Mouse (Mus musculus) CH12.LX (cell line): ENCODE measurements around the gene Tub. TPM values are rescaled to one million over a fixed set of nuclear protein-coding genes. Genes with fewer than 3 reads are reported as not detected.

Source experiments
- DNase-seq: peaks from one replicate; pipeline ENCODE4 v3.0.0-alpha.2; 2013; ENCODE audit errors: extremely low read depth
- H3K27ac ChIP-seq: 2 replicates; pipeline ENCODE4 v1.5.1; 2012; ENCODE audit warnings: low read depth, mild to moderate bottlenecking, control low read depth, moderate library complexity; ENCODE audit not compliant: insufficient read depth
- H3K27me3 ChIP-seq: replicated peaks from 2 replicates; pipeline ENCODE3; 2012; ENCODE audit warnings: inconsistent platforms
- H3K36me3 ChIP-seq, 2 experiments: replicated peaks in 1 of 2; 2 replicates each; pipeline versions ENCODE3 to v1.6.1; 2012; ENCODE audit warnings: inconsistent platforms in 1 of 2, low read length in 1 of 2, mild to moderate bottlenecking in 1 of 2, mixed read lengths in 1 of 2, moderate library complexity in 1 of 2; ENCODE audit not compliant: control insufficient read depth in 1 of 2, insufficient read depth in 1 of 2
- H3K4me1 ChIP-seq, 2 experiments: 2 replicates each; pipeline ENCODE4 v1.6.1; 2012; ENCODE audit warnings: inconsistent platforms in 1 of 2, moderate library complexity in 1 of 2; ENCODE audit not compliant: insufficient read depth in 2 of 2, control insufficient read depth in 1 of 2
- H3K4me2 ChIP-seq: 2 replicates; pipeline ENCODE4 v1.6.1; 2012; ENCODE audit warnings: low read depth, mild to moderate bottlenecking, control low read depth; ENCODE audit not compliant: poor library complexity, insufficient read depth, severe bottlenecking
- H3K4me3 ChIP-seq, 3 experiments: fragments of 150-350 bp in 1 of 3; sonication (generic) in 1 of 3; replicated peaks in 1 of 3; 2 replicates each; pipeline versions ENCODE3 to v1.5.1; 2011 to 2012; ENCODE audit warnings: low read depth in 2 of 3, low read length in 2 of 3, mild to moderate bottlenecking in 2 of 3, moderate library complexity in 2 of 3, control low read depth in 1 of 3, improper control_type of control experiment in 1 of 3, inconsistent platforms in 1 of 3, mixed read lengths in 1 of 3; ENCODE audit not compliant: poor library complexity in 1 of 3
- H3K79me2 ChIP-seq: replicated peaks from 2 replicates; pipeline ENCODE4 v1.6.1; 2012; ENCODE audit warnings: mild to moderate bottlenecking, moderate library complexity; ENCODE audit not compliant: control insufficient read depth, poor library complexity, insufficient read depth, severe bottlenecking; ENCODE audit errors: extremely low read depth
- H3K9ac ChIP-seq: 2 replicates; pipeline ENCODE4 v1.6.1; 2012; ENCODE audit warnings: low read depth, mild to moderate bottlenecking, control low read depth, moderate library complexity; ENCODE audit not compliant: insufficient read depth
- H3K9me3 ChIP-seq: replicated peaks from 2 replicates; pipeline ENCODE3; 2012; ENCODE audit warnings: low read length, inconsistent platforms, mixed read lengths
- BHLHE40 ChIP-seq: IDR thresholded peaks from 2 replicates; pipeline ENCODE4 v1.6.1; 2011; ENCODE audit warnings: mild to moderate bottlenecking, low read depth, low read length, improper control_type of control experiment
- CHD1 ChIP-seq: IDR thresholded peaks from 2 replicates; pipeline ENCODE4 v1.6.1; 2012; ENCODE audit warnings: low read depth, low read length, improper control_type of control experiment, inconsistent platforms
- CHD2 ChIP-seq: IDR thresholded peaks from 2 replicates; pipeline ENCODE4 v1.6.1; 2011; ENCODE audit warnings: low read length, improper control_type of control experiment
- CTCF ChIP-seq, 2 experiments: IDR thresholded peaks in 1 of 2; conservative IDR thresholded peaks in 1 of 2; 2 replicates each; pipeline ENCODE4 v1.5.1; 2011 to 2012; ENCODE audit warnings: low read depth in 2 of 2, low read length in 2 of 2, improper control_type of control experiment in 1 of 2, inconsistent platforms in 1 of 2, mild to moderate bottlenecking in 1 of 2, moderate library complexity in 1 of 2
- E2F4 ChIP-seq: IDR thresholded peaks from 2 replicates; pipeline ENCODE4 v1.6.1; 2011; ENCODE audit warnings: low read depth, low read length, improper control_type of control experiment; ENCODE audit not compliant: insufficient replicate concordance
- GABPA ChIP-seq: IDR thresholded peaks from 2 replicates; pipeline ENCODE4 v1.6.1; 2012; ENCODE audit warnings: low read depth, low read length, improper control_type of control experiment, inconsistent platforms; ENCODE audit not compliant: insufficient replicate concordance
- MAFK ChIP-seq: IDR thresholded peaks from 2 replicates; pipeline ENCODE4 v1.6.1; 2011; ENCODE audit warnings: low read length, improper control_type of control experiment; ENCODE audit not compliant: insufficient replicate concordance
- MAZ ChIP-seq: IDR thresholded peaks from 2 replicates; pipeline ENCODE4 v1.6.1; 2012; ENCODE audit warnings: low read depth, mild to moderate bottlenecking, inconsistent platforms, low read length, improper control_type of control experiment, moderate library complexity
- MEF2A ChIP-seq: IDR thresholded peaks from 2 replicates; pipeline ENCODE4 v1.6.1; 2014; ENCODE audit warnings: low read depth, mild to moderate bottlenecking, inconsistent platforms, low read length, improper control_type of control experiment, borderline replicate concordance
- MXI1 ChIP-seq: IDR thresholded peaks from 2 replicates; pipeline ENCODE4 v1.6.1; 2011; ENCODE audit warnings: mild to moderate bottlenecking, low read depth, low read length, improper control_type of control experiment
- MYC ChIP-seq: IDR thresholded peaks from 2 replicates; pipeline ENCODE4 v1.6.1; 2011; ENCODE audit warnings: low read depth, mild to moderate bottlenecking, improper control_type of control experiment, low read length
- PAX5 ChIP-seq: IDR thresholded peaks from 2 replicates; pipeline ENCODE4 v1.6.1; 2012; ENCODE audit warnings: low read length, inconsistent platforms, mixed read lengths
- POLR2A ChIP-seq: IDR thresholded peaks from 2 replicates; pipeline ENCODE4 v1.6.1; 2011; ENCODE audit warnings: low read depth, mild to moderate bottlenecking, improper control_type of control experiment, low read length
- POLR2AphosphoS2 ChIP-seq: IDR thresholded peaks from 2 replicates; pipeline ENCODE4 v1.6.1; 2011; ENCODE audit warnings: low read depth, low read length, improper control_type of control experiment
- RAD21 ChIP-seq: IDR thresholded peaks from 2 replicates; pipeline ENCODE4 v1.6.1; 2011; ENCODE audit warnings: low read depth, mild to moderate bottlenecking, low read length, improper control_type of control experiment, moderate library complexity
- RCOR1 ChIP-seq: conservative IDR thresholded peaks from 2 replicates; pipeline ENCODE4 v1.6.1; 2012; ENCODE audit warnings: low read depth, mild to moderate bottlenecking, inconsistent platforms, low read length, improper control_type of control experiment
- SIN3A ChIP-seq: IDR thresholded peaks from 2 replicates; pipeline ENCODE4 v1.6.1; 2012; ENCODE audit warnings: low read length, improper control_type of control experiment, inconsistent platforms
- SMC3 ChIP-seq: IDR thresholded peaks from 2 replicates; pipeline ENCODE4 v1.6.1; 2011; ENCODE audit warnings: low read depth, low read length, improper control_type of control experiment
- TBP ChIP-seq: conservative IDR thresholded peaks from 2 replicates; pipeline ENCODE4 v1.6.1; 2011; ENCODE audit warnings: low read depth, low read length, improper control_type of control experiment
- TCF12 ChIP-seq: IDR thresholded peaks from 2 replicates; pipeline ENCODE4 v1.6.1; 2014; ENCODE audit warnings: low read depth, mild to moderate bottlenecking, inconsistent platforms, low read length, improper control_type of control experiment
- UBTF ChIP-seq: IDR thresholded peaks from 2 replicates; pipeline ENCODE4 v1.6.1; 2012; ENCODE audit warnings: low read depth, mild to moderate bottlenecking, inconsistent platforms, low read length, improper control_type of control experiment, moderate library complexity
- USF1 ChIP-seq: IDR thresholded peaks from 2 replicates; pipeline ENCODE4 v1.6.1; 2014; ENCODE audit warnings: low read depth, mild to moderate bottlenecking, inconsistent platforms, low read length, improper control_type of control experiment
- ZC3H11A ChIP-seq: IDR thresholded peaks from 2 replicates; pipeline ENCODE4 v1.6.1; 2012; ENCODE audit warnings: low read depth, mild to moderate bottlenecking, inconsistent platforms, low read length, improper control_type of control experiment
- ZKSCAN1 ChIP-seq: IDR thresholded peaks from 2 replicates; pipeline ENCODE4 v1.6.1; 2012; ENCODE audit warnings: low read depth, inconsistent platforms, low read length, improper control_type of control experiment, borderline replicate concordance
- ZMIZ1 ChIP-seq: IDR thresholded peaks from 2 replicates; pipeline ENCODE4 v1.6.1; 2012; ENCODE audit warnings: low read depth, mild to moderate bottlenecking, inconsistent platforms, low read length, improper control_type of control experiment
- dilution Hi-C: fragments of 300-500 bp; cut with MboI; formaldehyde crosslinking; loops from 2 replicates; pipeline ENCODE4 v1.14.3; 2020; ENCODE audit warnings: low sequenced_read_pairs; ENCODE audit not compliant: extremely low pct_unique_long_range_greater_than_20kb, extremely low pct_ligation_motif_present
- in situ Hi-C: fragments of 300-500 bp; cut with MboI; formaldehyde crosslinking; loops from 3 replicates; pipeline ENCODE4 v1.14.3; 2019; ENCODE audit warnings: low sequenced_read_pairs, low pct_ligation_motif_present, low pct_unique_long_range_greater_than_20kb, mixed read lengths
- polyA plus RNA-seq: library from polyadenylated mRNA; unstranded; fragments of >175 nt; gene quantifications from 2 replicates; pipeline ENCODE4 v1.2.1, GENCODE M21; 2012; ENCODE audit warnings: low read depth; ENCODE audit not compliant: insufficient read length
- total RNA-seq, 2 experiments: library from RNA; depleted of rRNA; stranded (reverse); fragments of 300-350 nt in 1 of 2; fragments of >200 nt in 1 of 2; gene quantifications; 2 replicates each; pipeline ENCODE4 v1.2.3; 2012 to 2014

Gene Tub
- total and polyA plus RNA-seq, 3 experiments, result 0.13 TPM; not detected in 2

- dilution Hi-C loops, result no loop called here
- in situ Hi-C loops, result no loop called here
- no peak overlapping the region for H3K4me2 ChIP-seq
- H3K9me3 ChIP-seq, result no peaks in the 10 kb centered on the region
- no peak overlapping the region for H3K4me3 ChIP-seq
- DNase-seq, result no peak
- no peaks in the 10 kb centered on the region for H3K27me3 ChIP-seq
- H3K9ac ChIP-seq, result no peak overlapping the region
- H3K27ac ChIP-seq, result no peak overlapping the region
- peaks cover 66 to 97% of the 10 kb centered on the region in 2 experiments for H3K36me3 ChIP-seq
- H3K4me1 ChIP-seq, result peaks cover 0 to 13% of the 10 kb centered on the region in 2 experiments; a peak in 2 of 4 replicates
- TF ChIP-seq RCOR1, result no peak
- TF ChIP-seq POLR2AphosphoS2, result no peak
- no peak for TF ChIP-seq CHD2
- no peak for TF ChIP-seq BHLHE40
- TF ChIP-seq PAX5, result no peak
- no peak for TF ChIP-seq MXI1
- no peak for TF ChIP-seq ZC3H11A
- no peak for TF ChIP-seq GABPA
- TF ChIP-seq MYC, result no peak
- no peak for TF ChIP-seq E2F4
- TF ChIP-seq ZKSCAN1, result no peak
- no peak for TF ChIP-seq MEF2A
- TF ChIP-seq POLR2A, result no peak
- no peak for TF ChIP-seq MAFK
- no peak for TF ChIP-seq RAD21
- TF ChIP-seq ZMIZ1, result no peak
- TF ChIP-seq CHD1, result no peak
- TF ChIP-seq USF1, result no peak
- TF ChIP-seq MAZ, result no peak
- TF ChIP-seq, all 38 proteins: peak for 0
- peaks cover 4% of the 10 kb centered on the region for H3K79me2 ChIP-seq
Observed at GRCm38 (mm10) chr7:108941466-108941865, 8.7 kb upstream of the Tub start.

- H3K9ac ChIP-seq, result no peak overlapping the region
- H3K4me3 ChIP-seq, result no peak overlapping the region
- dilution Hi-C loops (no loop called here), in situ Hi-C loops (no loop called here)
- TF ChIP-seq SMC3 (peak; percentile 39), CTCF (conservative IDR thresholded peaks at IDR 0.05 in 1 of 2, IDR thresholded peaks at IDR 0.05 in 1 of 2; ENCODE audit: low read depth in 2 of 2, low read length in 2 of 2) (peak; percentile 61 to 70; a peak in 3 of 4 replicates), CHD1 (no peak), UBTF (no peak), MXI1 (no peak), SIN3A (no peak), USF1 (no peak), TCF12 (no peak), RAD21 (peak; percentile 10), TBP (no peak)
- no peak overlapping the region for H3K27ac ChIP-seq
- H3K79me2 ChIP-seq, result no peaks in the 10 kb centered on the region
- H3K4me1 ChIP-seq, result peaks cover 0 to 4% of the 10 kb centered on the region in 2 experiments; a peak in 1 of 4 replicates
- H3K9me3 ChIP-seq, result no peaks in the 10 kb centered on the region
- DNase-seq, result peak; percentile 62
- H3K36me3 ChIP-seq, result peaks cover 47 to 83% of the 10 kb centered on the region in 2 experiments
- H3K27me3 ChIP-seq, result no peaks in the 10 kb centered on the region
- H3K4me2 ChIP-seq, result no peak overlapping the region
Observed at GRCm38 (mm10) chr7:108944002-108944401, 6.1 kb upstream of the Tub start.
